Mouse (Mus musculus): Measurements from ENCODE around the gene Cmtm5.

Gene Cmtm5

DNA sequence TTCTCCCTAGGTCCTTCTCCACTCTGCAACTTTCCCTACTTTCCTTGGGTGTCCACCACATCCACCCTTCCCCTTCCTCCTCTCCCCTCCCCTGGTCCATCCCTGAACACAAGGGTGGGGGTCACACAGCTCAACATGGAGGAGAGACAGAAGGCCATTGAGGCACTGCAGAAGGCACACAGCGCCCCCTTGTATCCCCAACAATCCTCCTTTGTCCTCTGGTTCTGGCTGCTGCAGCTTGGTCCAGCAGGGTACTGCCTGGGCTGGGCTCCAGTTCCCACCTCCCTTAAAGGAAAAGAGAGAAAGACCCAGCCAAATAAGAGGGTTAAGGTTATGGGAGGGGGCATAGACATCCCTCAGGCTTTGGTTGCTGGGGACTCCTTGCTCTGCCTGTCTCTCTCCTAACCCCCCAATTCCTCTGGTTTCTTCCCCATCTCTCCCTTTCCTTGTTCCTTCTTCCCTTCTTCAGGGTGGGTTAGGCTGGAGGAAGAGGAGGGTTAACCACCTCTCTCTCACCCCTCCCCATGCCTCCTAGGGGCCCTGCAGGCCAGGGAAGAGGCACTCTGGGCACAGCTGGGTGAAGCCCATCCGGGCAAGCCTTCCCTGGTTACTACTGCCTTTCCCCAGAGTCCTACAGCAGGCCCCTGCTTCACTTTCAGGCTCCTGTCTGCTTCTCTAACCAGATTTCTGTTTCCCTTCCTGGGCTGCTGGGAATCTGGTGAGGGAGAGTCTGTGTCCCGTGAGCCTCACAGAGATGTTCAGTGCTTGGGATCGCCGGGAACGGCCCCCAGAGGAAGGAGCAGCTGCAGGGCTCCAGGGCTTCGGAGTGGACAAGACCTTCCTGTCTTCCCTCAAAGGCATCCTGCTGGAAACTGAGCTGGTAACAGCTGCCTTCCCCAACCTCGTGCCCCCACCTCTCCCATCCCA lies at the start of gene Cmtm5:
Gene Cmtm5 (plus strand): TSS at position 358 of the 927 bp plus-strand sequence.
- DNase-seq (ENCODE audit: low read depth, low spot score), result no peak
- no peaks in the 10 kb centered on the region for H3K36me3 ChIP-seq (ENCODE audit: control insufficient read depth, insufficient read depth, low read length, poor library complexity, severe bottlenecking)
- no peaks in the 10 kb centered on the region for H3K27me3 ChIP-seq (ENCODE audit: control insufficient read depth, insufficient read depth, low read length, poor library complexity, severe bottlenecking)

- no peaks in the 10 kb centered on the region for H3K27me3 ChIP-seq (ENCODE audit: control insufficient read depth, insufficient read depth, low read length, poor library complexity, severe bottlenecking)
- peaks cover 1% of the 10 kb centered on the region; the same call in 1 of the 2 replicates for H3K36me3 ChIP-seq (ENCODE audit: control insufficient read depth, insufficient read depth, low read length, poor library complexity, severe bottlenecking)
These were observed 43.9 kb upstream of the Cmtm5 start, which contains the start of gene Pabpn1 for GRCm38 (mm10) chr14:54892200-54892599. Gene Pabpn1 (plus strand): TSS chr14:54892500.

DNA sequence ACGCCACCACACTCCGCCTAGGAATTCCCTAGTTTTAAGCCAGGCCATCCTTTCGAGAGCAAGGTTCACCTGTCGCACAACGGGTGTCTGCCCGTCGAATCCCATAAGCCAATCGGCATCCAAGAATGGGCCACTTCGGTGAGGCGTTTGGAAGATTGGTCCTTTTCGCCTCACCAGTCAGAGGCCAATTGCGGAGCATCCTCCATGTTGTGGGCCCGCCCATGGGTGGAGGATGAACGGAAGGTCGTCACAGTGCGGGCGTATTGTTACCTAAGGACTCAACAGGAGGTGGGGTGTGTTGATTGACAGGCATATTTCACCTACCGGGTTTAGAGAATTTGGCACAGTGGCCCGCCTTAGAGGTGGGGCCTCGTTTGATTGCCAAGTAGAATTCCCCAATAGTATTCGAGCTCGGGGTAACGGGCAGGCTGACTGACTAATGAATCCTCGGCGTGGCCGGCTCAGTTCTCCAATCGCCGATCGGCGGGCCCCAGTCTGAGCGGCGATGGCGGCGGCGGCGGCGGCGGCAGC lies 42.3 kb upstream of the Cmtm5 start:
- Histone ChIP-seq H3K36me3 (ENCODE audit: control insufficient read depth, insufficient read depth, low read length, poor library complexity, severe bottlenecking) (peaks cover 10% of the 10 kb centered on the region), H3K27me3 (ENCODE audit: control insufficient read depth, insufficient read depth, low read length, poor library complexity, severe bottlenecking) (no peaks in the 10 kb centered on the region)
- peak; percentile 99 for DNase-seq (ENCODE audit: low read depth, low spot score)

More at GRCm38 (mm10) chr14:54892200-54892599, 43.9 kb upstream of the Cmtm5 start, which contains the start of gene Pabpn1:
- DNase-seq (ENCODE audit: low read depth, low spot score), result no peak

GRCm38 (mm10) chr14:54894296-54895151 lies 41.5 kb upstream of the Cmtm5 start:
- peak; percentile 61 for DNase-seq (ENCODE audit: low read depth, low spot score)

GRCm38 (mm10) chr14:54897445-54897844 lies 38.6 kb upstream of the Cmtm5 start:
- peaks cover 10% of the 10 kb centered on the region for H3K36me3 ChIP-seq (ENCODE audit: control insufficient read depth, insufficient read depth, low read length, poor library complexity, severe bottlenecking)
- no peaks in the 10 kb centered on the region for H3K27me3 ChIP-seq (ENCODE audit: control insufficient read depth, insufficient read depth, low read length, poor library complexity, severe bottlenecking)
- no peak for DNase-seq (ENCODE audit: low read depth, low spot score)

More at GRCm38 (mm10) chr14:54894296-54895151, 41.5 kb upstream of the Cmtm5 start:
- H3K36me3 ChIP-seq (ENCODE audit: control insufficient read depth, insufficient read depth, low read length, poor library complexity, severe bottlenecking), result peaks cover 10% of the 10 kb centered on the region
- H3K27me3 ChIP-seq (ENCODE audit: control insufficient read depth, insufficient read depth, low read length, poor library complexity, severe bottlenecking), result no peaks in the 10 kb centered on the region

DNA sequence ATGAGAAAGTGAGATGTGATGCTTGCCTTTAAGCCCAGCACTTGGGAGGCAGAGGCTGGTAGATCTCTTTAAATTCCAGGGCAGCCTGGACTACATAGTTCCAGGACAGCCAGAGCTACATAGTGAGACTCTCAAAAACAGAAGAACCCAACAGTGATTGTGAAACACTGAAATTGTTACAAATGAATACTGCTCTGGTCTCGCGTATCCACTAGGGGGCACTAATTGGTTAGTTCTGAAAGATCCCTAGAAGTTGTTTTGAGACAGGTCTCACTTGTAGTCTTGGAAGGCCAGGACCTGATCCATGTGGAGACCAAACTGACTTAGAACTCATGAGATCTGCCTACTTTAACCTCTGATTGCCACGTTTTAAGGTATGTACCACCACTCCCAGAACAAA lies 35.7 kb upstream of the Cmtm5 start:
- Histone ChIP-seq H3K36me3 (ENCODE audit: control insufficient read depth, insufficient read depth, low read length, poor library complexity, severe bottlenecking) (peaks cover 10% of the 10 kb centered on the region), H3K27me3 (ENCODE audit: control insufficient read depth, insufficient read depth, low read length, poor library complexity, severe bottlenecking) (no peaks in the 10 kb centered on the region)
- DNase-seq (ENCODE audit: low read depth, low spot score), result peak; percentile 79

DNA sequence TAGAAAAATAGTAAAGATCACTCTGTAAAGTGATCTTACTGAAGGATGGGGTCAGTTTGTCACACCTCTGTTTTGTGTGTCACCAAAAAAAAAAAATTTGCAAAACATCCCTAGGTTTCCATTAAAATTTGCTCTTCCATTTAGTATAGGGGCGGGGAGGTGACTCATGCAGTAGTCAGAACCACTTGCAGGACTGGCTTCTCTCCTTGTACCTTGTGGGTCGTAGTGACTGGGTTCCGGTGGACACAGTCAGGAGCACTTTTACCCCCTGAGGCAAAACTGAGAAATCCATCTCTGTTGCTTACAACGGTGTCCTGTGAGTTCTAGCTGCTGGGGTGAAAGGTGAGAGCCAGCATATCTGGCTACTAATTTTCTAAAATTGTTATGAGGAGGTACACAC lies 32.4 kb upstream of the Cmtm5 start:
- no peak for DNase-seq (ENCODE audit: low read depth, low spot score)
- no peaks in the 10 kb centered on the region for H3K27me3 ChIP-seq (ENCODE audit: control insufficient read depth, insufficient read depth, low read length, poor library complexity, severe bottlenecking)
- H3K36me3 ChIP-seq (ENCODE audit: control insufficient read depth, insufficient read depth, low read length, poor library complexity, severe bottlenecking), result no peaks in the 10 kb centered on the region

- DNase-seq (ENCODE audit: low read depth, low spot score), result no peak
- Histone ChIP-seq H3K27me3 (ENCODE audit: control insufficient read depth, insufficient read depth, low read length, poor library complexity, severe bottlenecking) (no peaks in the 10 kb centered on the region), H3K36me3 (ENCODE audit: control insufficient read depth, insufficient read depth, low read length, poor library complexity, severe bottlenecking) (no peaks in the 10 kb centered on the region)
These were observed 27.4 kb upstream of the Cmtm5 start for GRCm38 (mm10) chr14:54908682-54909081.

- Histone ChIP-seq H3K27me3 (ENCODE audit: control insufficient read depth, insufficient read depth, low read length, poor library complexity, severe bottlenecking) (no peaks in the 10 kb centered on the region), H3K36me3 (ENCODE audit: control insufficient read depth, insufficient read depth, low read length, poor library complexity, severe bottlenecking) (no peaks in the 10 kb centered on the region)
- DNase-seq (ENCODE audit: low read depth, low spot score), result no peak
These were observed 23.8 kb upstream of the Cmtm5 start for GRCm38 (mm10) chr14:54912109-54912850.

GRCm38 (mm10) chr14:54912886-54913285 lies 23.2 kb upstream of the Cmtm5 start, which contains the start of gene Slc22a17:
Gene Slc22a17 (minus strand): TSS chr14:54913132.
- Histone ChIP-seq H3K36me3 (ENCODE audit: control insufficient read depth, insufficient read depth, low read length, poor library complexity, severe bottlenecking) (no peaks in the 10 kb centered on the region), H3K27me3 (ENCODE audit: control insufficient read depth, insufficient read depth, low read length, poor library complexity, severe bottlenecking) (no peaks in the 10 kb centered on the region)
- peak; percentile 49 for DNase-seq (ENCODE audit: low read depth, low spot score)

- Histone ChIP-seq H3K27me3 (ENCODE audit: control insufficient read depth, insufficient read depth, low read length, poor library complexity, severe bottlenecking) (no peaks in the 10 kb centered on the region), H3K36me3 (ENCODE audit: control insufficient read depth, insufficient read depth, low read length, poor library complexity, severe bottlenecking) (no peaks in the 10 kb centered on the region)
- no peak for DNase-seq (ENCODE audit: low read depth, low spot score)
These were observed 22.7 kb upstream of the Cmtm5 start for GRCm38 (mm10) chr14:54913343-54913742.

- Histone ChIP-seq H3K27me3 (ENCODE audit: control insufficient read depth, insufficient read depth, low read length, poor library complexity, severe bottlenecking) (no peaks in the 10 kb centered on the region; the same call in 1 of the 2 replicates), H3K36me3 (ENCODE audit: control insufficient read depth, insufficient read depth, low read length, poor library complexity, severe bottlenecking) (no peaks in the 10 kb centered on the region)
- DNase-seq (ENCODE audit: low read depth, low spot score), result no peak
These were observed 15.9 kb upstream of the Cmtm5 start for GRCm38 (mm10) chr14:54920076-54920685.

DNA sequence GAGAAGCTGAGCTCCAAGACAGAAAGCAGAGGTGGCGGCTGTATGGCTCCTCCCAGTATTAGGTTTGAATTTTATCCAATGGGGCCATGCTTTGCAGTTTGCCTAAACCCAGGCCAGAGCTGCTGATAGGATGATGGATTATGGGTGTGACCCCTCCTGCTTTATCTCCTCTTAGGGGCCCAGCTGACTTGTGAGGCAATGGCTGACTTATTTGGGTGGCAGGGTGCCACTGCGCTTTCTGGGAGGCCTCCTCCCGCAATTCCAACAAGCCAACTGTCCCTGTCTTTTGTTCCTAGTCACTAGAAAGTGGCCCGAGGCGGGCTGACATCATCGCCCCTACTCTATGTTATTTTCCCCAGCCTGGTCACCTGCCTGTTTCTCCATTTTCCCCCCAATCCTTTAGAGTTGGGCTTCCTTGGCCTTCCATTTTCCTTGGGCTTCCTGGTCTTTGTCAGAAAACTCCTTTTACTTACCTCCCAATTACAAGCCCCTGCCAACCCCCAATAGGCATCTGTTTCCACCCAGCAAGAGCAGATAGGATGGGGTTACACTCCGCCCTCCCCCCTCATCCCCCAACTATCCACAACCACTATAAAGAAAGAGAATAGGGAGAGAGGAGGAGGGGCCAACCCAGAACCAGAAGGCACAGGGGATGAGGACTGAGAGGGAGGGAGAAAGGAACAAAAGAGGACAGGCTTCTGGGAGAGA lies 11.3 kb upstream of the Cmtm5 start:
- Histone ChIP-seq H3K36me3 (ENCODE audit: control insufficient read depth, insufficient read depth, low read length, poor library complexity, severe bottlenecking) (no peaks in the 10 kb centered on the region), H3K27me3 (ENCODE audit: control insufficient read depth, insufficient read depth, low read length, poor library complexity, severe bottlenecking) (no peaks in the 10 kb centered on the region; the same call in 1 of the 2 replicates)
- DNase-seq (ENCODE audit: low read depth, low spot score), result no peak
